Mouse (Mus musculus) right cerebral cortex, postnatal 36 days (tissue): ENCODE measurements around the gene Itih3.

Source experiments
- DNase-seq, 2 experiments: peaks; one replicate each; pipeline ENCODE4 v3.0.0; 2022; ENCODE audit warnings: low spot score in 2 of 2, mixed read lengths in 1 of 2

Gene Itih3

DNA sequence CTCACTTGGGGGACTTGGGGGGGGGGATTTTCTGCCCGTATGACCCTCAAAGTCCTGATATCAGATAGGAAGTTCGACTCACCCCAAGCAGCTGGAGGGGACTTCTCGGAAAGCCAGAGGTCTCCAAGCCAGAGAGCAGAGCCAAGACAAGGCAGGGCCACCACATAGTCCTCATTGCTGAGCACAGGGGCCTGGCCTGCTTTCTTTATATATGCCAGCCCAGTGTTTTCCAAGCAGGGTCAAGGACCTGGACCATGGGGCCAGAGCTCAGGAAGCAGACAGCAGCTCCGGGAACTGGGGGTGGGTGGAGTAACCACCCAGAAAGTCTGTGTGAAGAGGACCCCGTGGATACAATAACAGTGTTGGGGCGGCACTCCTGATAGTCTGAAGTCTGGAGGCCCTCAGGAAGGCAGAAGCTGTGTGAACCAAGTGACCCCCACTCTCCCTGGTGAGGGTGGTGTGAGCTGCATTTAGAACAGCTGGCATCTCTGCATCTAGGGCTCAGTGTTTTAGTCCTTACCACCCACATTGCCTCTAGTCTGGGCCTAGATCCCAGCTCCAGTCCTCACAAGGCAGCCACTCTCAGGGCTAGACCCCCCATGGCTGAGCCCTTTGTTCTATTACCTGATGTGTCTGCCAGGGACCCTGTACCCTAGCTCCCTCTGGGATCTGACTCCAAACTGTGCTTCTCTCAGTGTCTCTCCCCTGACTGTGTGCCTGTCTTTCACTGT lies at the start of gene Itih3:
Gene Itih3, minus strand, starts transcription at position 386 of the 731 bp plus-strand sequence.
- DNase-seq: peak; percentile 12 to 18

DNA sequence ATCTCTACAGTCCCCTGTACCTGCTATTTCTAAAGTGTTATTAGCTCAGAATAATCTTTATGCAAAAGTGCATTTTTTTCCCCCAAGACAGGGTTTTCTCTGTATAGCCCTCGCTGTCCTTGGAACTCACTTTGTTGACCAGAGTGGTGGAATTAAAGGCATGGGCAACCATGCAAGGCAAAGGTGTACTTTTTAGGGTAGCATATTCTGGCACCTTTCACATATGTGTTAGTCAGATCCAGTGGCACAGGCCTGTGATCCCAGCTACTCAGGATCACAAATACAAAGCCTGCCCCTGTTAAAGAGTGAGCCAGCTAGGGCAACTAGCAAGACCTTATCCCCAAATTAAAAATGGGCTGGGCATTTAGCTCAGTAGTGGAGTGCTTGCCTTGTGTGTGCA lies 36.8 kb upstream of the Itih3 start:
- DNase-seq: no peak

DNA sequence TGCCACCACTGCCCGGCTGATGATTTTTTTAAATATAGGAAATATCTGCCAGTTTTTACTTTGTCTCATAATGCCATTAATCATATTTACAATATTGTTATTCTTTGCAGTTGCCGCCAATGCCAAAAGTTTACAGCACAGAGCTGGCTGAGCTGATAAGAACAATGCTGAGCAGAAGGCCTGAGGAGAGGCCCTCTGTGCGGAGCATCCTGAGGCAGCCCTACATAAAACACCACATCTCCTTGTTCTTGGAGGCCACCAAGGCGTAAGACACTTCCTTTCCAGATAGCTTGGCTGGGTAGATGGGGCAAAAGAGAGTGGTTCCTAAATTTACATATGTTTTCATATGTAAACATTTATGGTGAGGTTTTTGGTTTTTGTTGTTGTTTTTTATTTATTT lies 35.5 kb upstream of the Itih3 start:
- no peak for DNase-seq

DNA sequence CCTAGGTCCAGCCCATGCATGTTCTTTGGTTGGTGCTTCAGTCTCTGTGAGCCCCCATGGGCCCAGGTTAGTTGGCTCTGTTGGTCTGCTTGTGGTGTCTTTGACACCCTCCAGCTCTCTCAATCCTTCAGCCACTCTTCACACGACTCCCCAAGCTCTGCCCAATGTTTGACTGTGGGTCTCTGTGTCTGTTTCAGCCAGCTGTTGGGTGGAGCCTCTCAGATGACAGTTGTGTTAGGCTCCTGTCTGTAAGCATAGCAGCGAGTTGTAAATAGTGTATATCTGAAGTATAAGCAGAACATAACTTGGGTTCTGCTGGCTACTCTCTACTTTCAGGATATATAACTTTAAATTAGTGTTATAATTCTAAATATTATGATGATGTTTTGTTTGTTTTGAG lies 35.0 kb upstream of the Itih3 start:
- DNase-seq: no peak

- DNase-seq: peak; percentile 95
These were observed 27.7 kb upstream of the Itih3 start, which contains the start of gene Nek4 for GRCm38 (mm10) chr14:30951154-30951825. Gene Nek4 (plus strand): TSS chr14:30951377.

- DNase-seq: no peak
These were observed 26.4 kb upstream of the Itih3 start for GRCm38 (mm10) chr14:30949986-30950385.

DNA sequence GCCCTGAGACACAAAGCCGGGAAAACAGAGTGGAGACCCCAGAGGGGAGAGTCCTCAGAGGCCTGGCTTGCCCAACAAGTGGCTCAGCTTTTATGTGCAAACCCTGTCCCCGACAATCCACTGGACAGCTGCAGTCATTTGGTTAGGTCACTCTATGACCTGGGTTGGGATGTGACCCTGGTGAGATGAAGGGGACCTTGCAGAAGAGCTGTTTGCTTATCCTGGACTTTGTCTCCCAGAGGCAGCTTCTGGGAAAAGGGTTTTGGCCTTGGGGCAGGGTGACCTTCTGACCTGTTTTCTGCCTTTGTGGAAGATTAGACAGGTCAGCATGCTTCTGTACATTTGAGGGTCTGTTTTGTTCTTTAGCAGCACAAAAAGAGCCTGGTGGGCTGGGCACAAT lies 21.2 kb upstream of the Itih3 start:
- DNase-seq: no peak

DNA sequence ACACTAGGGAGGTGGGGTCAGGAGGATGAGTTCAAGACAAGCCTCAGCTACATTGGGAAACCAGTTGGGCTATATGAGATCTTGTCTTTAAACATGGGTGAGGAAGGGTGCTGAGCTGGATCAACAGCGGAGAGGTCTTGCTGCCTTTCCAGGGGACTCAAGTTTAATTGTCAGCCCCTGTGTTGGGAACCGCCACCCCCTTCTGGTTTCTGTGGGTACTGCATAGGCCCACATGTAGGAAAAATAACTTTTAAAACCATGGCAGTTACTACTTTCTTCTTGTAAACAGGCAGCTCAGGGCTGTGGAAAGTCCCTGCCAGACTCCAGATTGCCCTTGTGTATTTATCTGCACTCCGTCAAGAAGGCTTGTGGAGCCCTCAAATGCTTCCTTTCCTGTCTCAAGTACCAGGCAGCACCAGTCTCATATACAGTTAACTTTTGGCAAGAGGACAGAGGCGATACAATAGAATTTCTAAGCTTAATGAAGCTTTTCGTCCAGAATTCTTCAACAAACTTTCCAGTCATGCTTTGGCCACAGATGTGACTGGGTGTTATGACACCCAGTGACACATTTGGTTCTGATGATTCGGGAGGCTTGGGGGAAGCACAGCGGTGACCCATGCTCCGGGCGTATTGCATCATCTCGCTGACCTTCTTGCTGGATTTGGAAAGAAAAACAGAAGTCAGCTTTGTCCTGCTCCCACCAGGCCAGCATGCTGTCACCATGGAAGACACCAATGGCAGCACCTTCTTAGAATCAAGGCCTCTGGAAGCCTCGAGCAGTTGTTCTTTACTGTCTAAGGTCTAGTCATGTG lies 20.5 kb upstream of the Itih3 start:
- DNase-seq: peak; percentile 24 to 26

- no peak for DNase-seq
These were observed 19.5 kb upstream of the Itih3 start, which contains the start of gene Itih1 for GRCm38 (mm10) chr14:30943038-30943437. Gene Itih1 (minus strand): TSS chr14:30943289.

DNA sequence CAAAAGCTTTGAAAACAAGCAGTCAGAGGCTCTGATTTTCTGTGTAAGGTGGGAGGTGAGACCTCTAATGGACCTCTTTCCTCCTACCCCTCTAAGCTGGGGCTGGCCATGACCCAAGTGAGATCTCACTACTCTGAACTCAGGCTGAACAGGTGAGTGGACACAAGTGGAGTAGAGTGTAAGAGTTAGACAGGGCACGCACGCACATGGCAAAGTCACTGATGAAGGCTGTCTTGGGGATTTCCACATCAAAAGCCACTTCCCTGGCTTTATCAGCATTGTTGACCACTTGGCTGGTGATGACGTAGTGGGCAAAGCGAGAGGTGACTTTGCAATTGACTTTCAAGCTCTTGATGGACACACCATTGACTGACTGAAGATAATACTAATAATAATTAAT lies 18.7 kb upstream of the Itih3 start:
- DNase-seq: no peak

DNA sequence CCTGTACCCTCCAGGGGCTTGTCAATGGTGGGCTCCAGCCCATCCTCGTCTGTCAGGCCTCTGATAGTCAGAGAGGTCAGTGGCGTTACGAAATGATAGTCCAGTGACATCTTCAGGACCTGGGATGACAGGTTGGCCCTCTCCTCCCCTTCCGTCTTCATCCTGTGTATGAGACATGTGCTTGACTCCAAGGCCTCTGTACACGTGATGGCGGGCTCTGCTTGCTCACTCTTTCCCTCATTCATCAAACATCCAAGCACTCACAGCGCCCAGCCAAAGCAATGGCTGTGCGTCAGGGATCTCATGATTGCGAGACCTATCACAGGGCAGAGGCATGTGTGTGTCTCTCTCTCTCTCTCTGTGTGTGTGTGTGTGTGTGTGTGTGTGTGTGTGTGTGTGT lies 9.8 kb upstream of the Itih3 start:
- DNase-seq: no peak

- DNase-seq: no peak
These were observed 6.8 kb upstream of the Itih3 start for GRCm38 (mm10) chr14:30930386-30930785.

DNA sequence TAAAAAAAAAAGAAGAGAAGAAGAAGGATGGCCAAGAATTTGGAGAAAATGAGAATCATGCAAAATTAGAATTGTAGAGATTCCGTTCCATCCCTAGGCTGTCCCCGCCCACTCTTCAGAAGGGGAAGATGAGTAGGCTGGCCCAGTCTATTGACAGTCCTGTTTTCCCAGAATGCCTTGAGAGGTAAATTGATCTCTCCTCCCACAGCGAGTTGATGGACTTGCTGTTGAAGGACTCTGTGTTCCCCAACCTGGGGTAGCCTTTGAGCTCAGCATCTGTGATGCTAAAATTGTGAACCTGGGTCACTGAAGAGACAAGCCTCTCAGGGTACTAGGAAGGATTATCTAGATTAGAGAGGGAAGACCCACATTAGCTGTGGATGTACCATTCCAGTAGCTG lies 1.9 kb upstream of the Itih3 start:
- no peak for DNase-seq

DNA sequence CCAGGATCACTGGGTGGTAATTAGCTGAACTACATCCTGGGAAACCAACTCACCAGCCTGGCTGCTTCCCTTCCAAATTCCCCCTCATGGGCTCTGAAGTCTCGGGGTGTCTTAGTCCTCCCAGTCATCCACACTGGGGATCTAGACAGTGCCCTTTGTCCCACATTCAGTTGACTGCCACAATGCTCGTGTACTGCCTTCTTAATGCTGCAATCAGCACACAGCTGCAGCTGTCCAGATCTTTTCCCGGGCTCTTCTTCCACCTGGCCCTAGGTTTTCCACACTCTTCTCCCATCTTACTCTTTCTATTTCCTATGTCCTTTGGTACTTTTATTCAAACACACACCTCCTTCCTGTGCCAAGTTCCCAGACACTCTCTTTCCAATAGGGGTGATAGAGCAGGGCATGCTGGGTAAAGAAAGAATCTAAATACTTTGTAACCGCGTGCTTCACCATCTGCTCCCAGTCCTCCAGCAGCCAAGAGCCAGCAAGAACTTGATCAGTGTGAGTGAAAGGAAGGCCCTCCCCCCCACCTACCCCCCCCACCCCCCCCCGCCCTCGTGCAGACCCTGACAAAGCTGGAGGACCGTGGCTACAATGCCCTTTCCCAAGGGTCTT lies 1.4 kb downstream of the Itih3 start:
- no peak for DNase-seq

DNA sequence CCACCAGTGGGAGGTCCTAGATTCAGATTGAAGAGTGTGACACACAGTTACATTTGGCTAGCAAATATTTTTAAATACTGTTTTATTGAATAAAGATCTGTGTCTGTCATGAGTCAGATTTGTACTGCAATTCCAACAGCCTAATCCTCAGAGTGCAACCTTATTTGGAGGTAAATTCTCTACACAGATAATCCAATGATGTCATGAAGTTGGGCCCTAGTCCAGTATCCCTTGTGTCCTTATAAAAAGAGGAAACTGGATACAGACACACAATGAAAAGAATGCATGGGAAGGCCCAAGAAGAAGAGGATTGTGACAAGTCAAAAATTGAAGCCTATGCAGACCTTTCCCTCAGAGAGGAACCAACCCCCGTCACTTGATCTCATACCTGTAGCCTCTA lies 7.0 kb downstream of the Itih3 start:
- DNase-seq: no peak

GRCm38 (mm10) chr14:30913404-30913803 lies 10.2 kb downstream of the Itih3 start:
- DNase-seq: no peak

- no peak for DNase-seq
These were observed 10.9 kb downstream of the Itih3 start for GRCm38 (mm10) chr14:30912641-30913040.

- DNase-seq: no peak
These were observed 12.4 kb downstream of the Itih3 start for GRCm38 (mm10) chr14:30911141-30911540.

DNA sequence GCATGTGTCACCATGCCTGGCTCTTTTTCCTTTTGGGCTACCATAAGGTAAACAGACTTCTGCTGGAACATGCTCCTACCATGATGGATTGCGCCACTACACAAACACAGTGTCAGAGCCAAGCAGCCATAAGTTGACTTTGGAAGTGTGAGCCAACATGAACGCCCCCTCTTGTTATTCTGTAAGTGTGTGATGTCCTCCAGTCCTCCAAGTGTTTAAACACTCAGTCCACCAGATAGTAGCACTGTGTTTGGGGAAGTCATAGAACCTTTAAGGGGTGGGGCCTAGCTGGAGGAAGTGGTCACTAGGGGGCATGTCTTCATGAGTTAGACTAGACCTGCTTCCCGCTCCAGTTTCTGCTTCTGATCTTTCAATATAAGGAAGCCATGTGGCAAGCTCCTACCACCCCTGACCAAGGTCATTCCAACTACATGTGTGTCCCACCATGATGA lies 15.7 kb downstream of the Itih3 start:
- no peak for DNase-seq

- no peak for DNase-seq
These were observed 17.6 kb downstream of the Itih3 start for GRCm38 (mm10) chr14:30906001-30906400.

DNA sequence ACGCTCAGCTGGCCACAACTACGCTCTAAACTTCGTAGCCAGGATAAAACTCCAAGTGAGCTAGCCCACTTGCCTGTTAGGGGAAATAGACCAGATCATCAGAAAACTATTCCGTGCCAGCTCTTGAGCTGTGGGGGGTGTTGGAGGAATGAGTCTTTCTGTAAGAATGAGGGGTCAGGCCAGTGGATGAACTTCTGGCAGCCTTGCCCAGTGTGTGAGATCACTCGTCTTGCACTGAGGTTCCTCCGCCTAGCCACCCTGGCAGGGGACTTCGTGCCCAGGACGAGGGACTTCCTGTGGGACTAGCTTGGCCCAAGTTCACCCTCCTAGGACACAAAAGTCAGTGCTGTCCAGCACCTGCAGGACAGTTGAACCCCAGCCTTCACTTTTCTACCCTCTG lies 19.3 kb downstream of the Itih3 start:
- no peak for DNase-seq

DNA sequence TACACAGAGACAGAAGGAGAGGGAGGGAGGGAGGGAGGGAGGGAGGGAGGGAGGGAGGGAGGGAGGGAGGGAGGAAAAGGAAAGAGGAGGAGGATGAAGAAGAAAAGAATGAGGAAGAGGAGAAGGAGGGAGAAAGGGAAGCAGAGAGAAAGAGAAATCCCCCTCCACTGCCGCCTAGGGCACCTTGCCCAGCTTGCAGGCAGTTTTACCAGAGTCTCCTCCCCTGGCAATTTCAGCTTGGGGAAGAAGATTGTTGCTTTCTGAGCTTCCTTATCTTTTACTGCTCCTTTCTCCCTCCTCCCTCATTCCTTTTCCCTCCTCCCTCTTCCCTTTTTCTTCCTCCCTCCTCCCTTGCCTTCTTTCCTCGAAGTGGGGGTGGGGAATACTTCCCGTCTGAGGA lies 20.5 kb downstream of the Itih3 start:
- no peak for DNase-seq
